Mouse (Mus musculus): ENCODE measurements around the gene Dnajc7.

DNA sequence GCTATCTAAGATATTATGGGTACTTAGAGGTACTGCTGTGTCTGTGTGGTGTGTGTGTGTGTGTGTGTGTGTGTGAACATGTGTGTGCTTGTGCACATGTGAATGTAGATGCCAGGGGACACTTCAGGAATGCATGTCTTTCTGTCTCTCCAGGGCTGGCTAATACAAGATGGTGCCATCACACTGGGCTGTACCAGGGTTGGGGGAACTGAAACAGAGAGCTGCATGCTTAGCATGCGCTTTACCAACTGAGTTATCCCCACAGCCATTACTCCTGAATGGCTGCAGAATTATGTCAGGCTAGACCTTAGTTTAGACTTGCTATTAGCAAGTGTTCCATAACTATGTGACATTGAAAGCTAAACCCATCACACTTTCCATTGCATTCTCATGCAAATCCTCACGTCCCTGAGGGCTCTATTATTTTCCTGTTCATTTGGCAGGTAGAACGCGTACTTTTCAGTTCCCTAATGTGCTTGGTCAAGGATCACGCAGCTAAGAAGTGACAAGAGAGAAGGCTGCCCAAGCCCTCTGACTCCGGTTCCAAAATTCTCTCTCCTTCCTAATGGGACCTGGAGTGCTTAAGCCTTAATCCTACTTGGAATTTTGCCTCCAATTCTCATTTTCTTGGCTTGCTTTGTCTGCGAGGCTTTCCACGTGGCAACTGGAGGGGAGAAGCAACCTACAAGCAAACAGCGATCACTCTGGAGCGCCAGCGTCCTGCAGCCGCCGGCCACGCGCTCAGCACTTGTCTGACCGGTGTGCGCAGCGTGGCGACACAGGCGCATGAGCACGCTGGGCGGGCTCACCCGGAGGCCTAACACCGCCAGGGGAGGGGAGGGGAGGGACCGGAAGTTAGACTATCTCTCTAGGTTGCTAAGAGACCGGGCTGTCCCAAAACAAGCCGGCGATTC is 74.9 kb downstream of the Dnajc7 start, which contains the start of gene Ttc25:
- TF ChIP-seq GATA1 (IDR thresholded peaks at IDR 0.05; ENCODE audit: borderline replicate concordance, low read length) (no peak), FLI1 (IDR thresholded peaks at IDR 0.05; ENCODE audit: low read length) (peak; percentile 40; the same call in 1 of the 2 replicates)

Data from megakaryocyte, embryonic 14.5 days (primary cell).